ENCODE assay signal across 24 mouse cellular contexts in the genomic region with DNA sequence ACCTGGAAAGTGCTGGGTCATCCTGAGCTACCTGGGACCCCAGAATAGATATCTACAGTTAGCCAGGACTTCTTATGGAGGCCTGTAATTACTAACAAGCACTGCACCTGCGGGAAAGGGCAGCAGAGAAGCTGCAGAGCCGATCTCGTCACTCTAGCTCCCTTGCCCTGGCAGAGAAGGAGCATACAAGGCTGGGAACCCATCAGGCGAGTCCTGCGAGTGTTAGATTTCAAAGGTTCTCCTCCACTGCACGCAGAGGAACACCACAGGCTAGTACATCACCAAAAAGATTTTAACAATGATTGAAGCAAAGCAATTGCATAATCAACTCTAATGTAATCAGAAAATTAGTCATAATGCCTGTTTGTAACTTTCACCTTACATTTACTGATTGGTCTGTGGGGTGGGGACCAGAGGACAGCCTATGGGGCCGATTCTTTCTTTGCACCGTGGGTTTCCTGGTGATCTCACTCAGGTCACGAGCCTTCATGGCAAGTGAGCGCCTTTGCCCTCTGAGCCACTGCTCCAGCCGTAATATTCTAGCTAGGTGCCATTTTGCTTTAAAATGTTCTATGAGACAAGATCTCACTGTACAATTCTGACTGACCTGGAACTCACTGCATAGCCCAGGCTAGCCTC.
DNase-seq lines count a peak whose midpoint lies in the region; ATAC-seq and TF ChIP-seq lines count a peak whose summit lies in the region.
"Had no signal": no experiment of that assay in that cellular context is flagged by ENCODE, and none has a peak within 500 bp of the region (broad histone marks: within the 10 kb centered on the region; RNA-seq: fewer than 3 reads in every experiment).

No protein-coding gene starts in this region.

- ATAC-seq in kidney, embryonic 14.5 days (ENCODE audit: low FRiP score, low TSS enrichment) = peak; percentile 34; the same call in 1 of the 2 replicates
- ATAC-seq in megakaryocyte, adult 5-6 weeks (ENCODE audit: poor library complexity, severe bottlenecking) = no peak
- peak; percentile 29 for ATAC-seq in Patski
- ATAC-seq: CD4-positive, CD25-positive, alpha-beta regulatory T cell, adult 4 months; forebrain, embryonic 14.5 days had no signal

- no peak overlapping the region for H3K9ac ChIP-seq in kidney, embryonic 14.5 days (ENCODE audit: low read depth, low read length)
- H3K9ac ChIP-seq: embryonic facial prominence, embryonic 15.5 days; heart, embryonic 15.5 days; hindbrain, embryonic 14.5 days had no signal

- CTCF ChIA-PET in Patski (lab: Charles Lee) = interaction anchor here (1.3 kb wide), 1 partner anchor 24 kb away, joined by 3 read pairs; no protein-coding TSS in a partner anchor

- H3K27me3 ChIP-seq in kidney, embryonic 14.5 days (ENCODE audit: control insufficient read depth, insufficient read depth, low read length) = no peaks in the 10 kb centered on the region
- no peaks in the 10 kb centered on the region for H3K27me3 ChIP-seq in megakaryocyte, embryonic 14.5 days (replicated peaks)
- no peaks in the 10 kb centered on the region for H3K27me3 ChIP-seq in Patski
- H3K27me3 ChIP-seq: embryonic facial prominence, embryonic 15.5 days; heart, embryonic 15.5 days had no signal

- peaks cover 11% of the 10 kb centered on the region; the same call in 1 of the 2 replicates for H3K36me3 ChIP-seq in kidney, embryonic 14.5 days (ENCODE audit: control insufficient read depth, insufficient read depth, low read length)
- peaks cover 100% of the 10 kb centered on the region for H3K36me3 ChIP-seq in megakaryocyte, embryonic 14.5 days (replicated peaks; ENCODE audit: low read length)

- no peak for TF ChIP-seq CTCF in Patski (IDR thresholded peaks at IDR 0.05)

- no peak overlapping the region for H3K4me2 ChIP-seq in kidney, embryonic 14.5 days (replicated peaks; ENCODE audit: low read depth, low read length)
- H3K4me2 ChIP-seq: embryonic facial prominence, embryonic 15.5 days; heart, embryonic 15.5 days; hindbrain, embryonic 14.5 days had no signal

- WGBS in kidney, embryonic 14.5 days = 43% methylated on average over 11 of the region's 11 CpGs

- in situ Hi-C loops in Patski (cut with MboI; ENCODE audit: low pct_unique_long_range_greater_than_20kb) = no loop called here

- peaks cover 6% of the 10 kb centered on the region; the same call in 1 of the 2 replicates for H3K4me1 ChIP-seq in kidney, embryonic 14.5 days (ENCODE audit: control insufficient read depth, insufficient read depth, low read length)
- H3K4me1 ChIP-seq in megakaryocyte, embryonic 14.5 days = peaks cover 56% of the 10 kb centered on the region
- H3K4me1 ChIP-seq: embryonic facial prominence, embryonic 15.5 days; heart, embryonic 15.5 days had no signal

- no peaks in the 10 kb centered on the region for H3K9me3 ChIP-seq in kidney, embryonic 14.5 days (ENCODE audit: control insufficient read depth, low read length)
- H3K9me3 ChIP-seq in megakaryocyte, embryonic 14.5 days = no peaks in the 10 kb centered on the region
- H3K9me3 ChIP-seq: embryonic facial prominence, embryonic 15.5 days; forebrain, embryonic 10.5 days; G1E; heart, embryonic 15.5 days; hindbrain, embryonic 10.5 days had no signal

- H3K27ac ChIP-seq in kidney, embryonic 14.5 days (ENCODE audit: low read depth, low read length) = no peak overlapping the region
- H3K27ac ChIP-seq: embryonic facial prominence, embryonic 15.5 days; forebrain, embryonic 10.5 days; gastrocnemius, adult 2 months; heart, embryonic 15.5 days; hindbrain, embryonic 10.5 days; hindbrain, embryonic 14.5 days had no signal

- no peak overlapping the region for H3K4me3 ChIP-seq in kidney, embryonic 14.5 days (ENCODE audit: low read length)
- H3K4me3 ChIP-seq in megakaryocyte, embryonic 14.5 days (replicated peaks) = peak overlapping the region; percentile 20
- H3K4me3 ChIP-seq: embryonic facial prominence, embryonic 15.5 days; erythroblast, embryonic 14.5 days; forebrain, embryonic 10.5 days; gastrocnemius, adult 2 months; heart, embryonic 15.5 days; hindbrain, embryonic 10.5 days had no signal

- no peak for DNase-seq in kidney, adult 9 months
- no peak for DNase-seq in Patski (ENCODE audit: low read depth, low spot score)
- no peak for DNase-seq in spleen, postnatal 4 days (ENCODE audit: low spot score in 2 of 2)
- DNase-seq: adrenal gland, postnatal 10 days; B cell, adult 2 months; cerebellum, adult 11 months; cerebellum, adult 8-10 months; cerebellum, postnatal 14 days; embryo, embryonic 11 days; gastrocnemius, adult 2 months; gastrocnemius, postnatal 25 days; heart, postnatal 14 days had no signal

- POLR2A ChIA-PET in Patski (lab: Charles Lee) = no interaction called here
